Mouse (Mus musculus): ENCODE measurements around the gene Wdr73. TPM values are rescaled to one million over a fixed set of nuclear protein-coding genes. Genes with fewer than 3 reads are reported as not detected.

Gene Wdr73
- polyA plus RNA-seq, 1 experiment = 13.1 TPM

DNA sequence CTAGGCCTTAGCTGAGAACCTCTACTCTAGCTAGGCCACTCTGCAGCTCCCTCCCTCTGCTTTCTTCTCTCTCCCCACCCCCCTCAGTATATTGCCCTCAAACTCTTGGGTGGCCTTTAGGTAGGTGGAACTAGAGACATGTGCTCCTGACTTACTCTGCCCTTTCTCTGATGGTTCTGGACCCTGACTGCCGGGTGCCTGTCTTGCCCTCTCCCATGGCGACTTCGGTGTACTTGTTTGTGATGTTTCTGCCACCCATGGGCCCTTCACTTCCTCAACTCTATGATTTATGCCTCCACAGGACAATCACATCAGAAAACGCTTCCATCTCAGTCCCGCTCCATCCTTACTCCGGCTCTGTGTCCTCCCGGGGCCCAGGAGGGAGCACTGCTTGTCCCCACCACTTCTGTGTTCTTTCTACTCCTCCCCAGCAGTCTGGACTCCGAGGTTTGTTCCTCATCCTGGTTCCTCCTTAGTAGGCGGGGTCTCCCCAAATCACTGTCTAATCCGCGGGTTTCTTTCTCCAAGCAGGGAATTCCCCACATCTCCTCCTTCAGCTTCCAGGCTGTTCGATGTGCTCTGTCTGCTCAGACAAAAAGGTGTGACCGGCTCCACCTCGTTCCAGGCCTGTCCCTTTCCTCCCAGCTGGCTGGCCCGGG is 55.3 kb downstream of the Wdr73 start:
- Histone ChIP-seq H3K4me1 (peaks cover 9% of the 10 kb centered on the region; the same call in 1 of the 2 replicates), H3K27me3 (replicated peaks) (peaks cover 17% of the 10 kb centered on the region), H3K9me3 (peaks cover 4% of the 10 kb centered on the region; the same call in 1 of the 2 replicates), H3K4me3 (replicated peaks) (no peak overlapping the region), H3K36me3 (replicated peaks; ENCODE audit: low read length) (no peaks in the 10 kb centered on the region)
- TF ChIP-seq FLI1 (IDR thresholded peaks at IDR 0.05; ENCODE audit: low read length) (no peak), GATA1 (IDR thresholded peaks at IDR 0.05; ENCODE audit: borderline replicate concordance, low read length) (no peak)

DNA sequence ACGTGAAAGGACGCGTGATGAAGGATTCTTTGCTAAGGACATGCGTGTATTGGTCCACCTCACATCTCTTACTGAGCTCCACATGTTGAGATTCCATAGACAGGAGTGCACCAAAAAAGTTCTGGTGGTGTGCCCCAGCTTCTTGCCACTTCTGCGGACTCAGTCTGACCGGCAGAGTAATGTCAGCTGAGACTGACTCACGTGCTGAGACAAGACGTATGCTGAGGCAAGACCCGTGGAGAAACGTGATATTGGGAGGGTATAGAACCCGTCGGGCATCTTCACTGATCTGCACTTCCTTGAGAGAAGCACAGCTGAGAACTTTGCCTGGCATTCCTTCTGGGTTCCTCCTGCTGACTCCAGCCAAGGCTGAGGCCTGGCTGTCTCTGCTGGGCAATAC is 56.4 kb downstream of the Wdr73 start:
- TF ChIP-seq FLI1 (IDR thresholded peaks at IDR 0.05; ENCODE audit: low read length) (no peak), GATA1 (IDR thresholded peaks at IDR 0.05; ENCODE audit: borderline replicate concordance, low read length) (no peak)
- Histone ChIP-seq H3K36me3 (replicated peaks; ENCODE audit: low read length) (no peaks in the 10 kb centered on the region), H3K9me3 (peaks cover 4% of the 10 kb centered on the region; the same call in 1 of the 2 replicates), H3K4me1 (peaks cover 6% of the 10 kb centered on the region; the same call in 1 of the 2 replicates), H3K27me3 (replicated peaks) (peaks cover 17% of the 10 kb centered on the region), H3K4me3 (replicated peaks) (no peak overlapping the region)

DNA sequence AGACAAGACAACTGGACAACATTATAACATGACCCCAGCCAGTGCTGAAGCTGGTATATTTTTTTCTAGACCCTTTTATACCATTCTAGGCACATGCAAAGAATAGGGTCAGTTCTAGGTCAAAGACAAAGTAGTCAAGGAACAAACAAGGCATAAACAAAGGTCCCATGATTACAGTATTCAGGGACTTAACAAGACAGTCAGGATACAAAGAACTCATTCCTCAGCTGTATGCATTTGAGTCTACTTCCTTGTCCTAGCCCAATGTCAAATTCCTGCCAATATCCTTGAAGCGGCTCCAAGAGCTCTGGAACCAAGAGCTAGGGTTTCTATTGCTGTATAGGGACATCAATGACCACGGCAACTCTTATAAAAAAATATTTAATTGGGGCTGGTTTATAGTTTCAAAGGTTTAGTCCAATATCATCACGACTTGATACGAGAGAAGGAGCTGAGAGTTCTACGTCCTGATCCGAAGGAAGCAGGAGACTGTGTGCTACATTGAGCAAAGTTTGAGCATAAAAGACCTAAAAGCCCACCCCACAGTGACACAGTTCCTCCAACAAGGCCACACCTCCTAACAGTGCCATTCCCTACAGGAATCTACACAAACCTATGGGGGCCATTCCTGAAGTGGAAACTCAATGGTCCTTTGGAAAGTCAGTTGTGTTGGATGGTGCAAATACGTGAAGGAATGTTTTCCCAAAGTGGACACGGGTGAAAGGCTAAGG is 57.0 kb downstream of the Wdr73 start:
- H3K9me3 ChIP-seq = peaks cover 4% of the 10 kb centered on the region; the same call in 1 of the 2 replicates
- TF ChIP-seq FLI1 (IDR thresholded peaks at IDR 0.05; ENCODE audit: low read length) (no peak), GATA1 (IDR thresholded peaks at IDR 0.05; ENCODE audit: borderline replicate concordance, low read length) (no peak)
- H3K27me3 ChIP-seq (replicated peaks) = peaks cover 17% of the 10 kb centered on the region
- no peaks in the 10 kb centered on the region for H3K4me1 ChIP-seq
- no peak overlapping the region for H3K4me3 ChIP-seq (replicated peaks)
- no peaks in the 10 kb centered on the region for H3K36me3 ChIP-seq (replicated peaks; ENCODE audit: low read length)

DNA sequence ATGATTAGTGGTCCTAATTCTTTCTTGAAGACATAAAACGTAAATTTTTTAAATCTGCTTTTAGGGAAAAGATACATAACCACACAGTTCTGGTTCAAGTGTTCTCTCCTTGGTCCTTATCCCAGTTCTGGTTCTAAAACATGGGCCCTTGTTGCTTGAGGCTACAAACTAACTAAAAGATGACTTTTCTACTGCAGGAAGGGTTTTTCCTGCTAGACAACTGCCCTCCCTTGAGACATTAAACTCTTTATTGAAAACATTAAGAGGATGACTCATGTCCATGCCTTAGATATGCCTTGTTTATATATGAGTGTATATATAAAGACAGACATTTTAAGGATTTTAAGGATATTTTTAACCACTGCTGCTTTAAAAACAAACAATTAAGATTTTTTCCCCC is 57.9 kb downstream of the Wdr73 start:
- Histone ChIP-seq H3K36me3 (replicated peaks; ENCODE audit: low read length) (no peaks in the 10 kb centered on the region), H3K27me3 (replicated peaks) (peaks cover 15% of the 10 kb centered on the region), H3K4me3 (replicated peaks) (no peak overlapping the region), H3K4me1 (peaks cover 3% of the 10 kb centered on the region), H3K9me3 (peaks cover 4% of the 10 kb centered on the region; the same call in 1 of the 2 replicates)
- TF ChIP-seq GATA1 (IDR thresholded peaks at IDR 0.05; ENCODE audit: borderline replicate concordance, low read length) (no peak), FLI1 (IDR thresholded peaks at IDR 0.05; ENCODE audit: low read length) (no peak)

DNA sequence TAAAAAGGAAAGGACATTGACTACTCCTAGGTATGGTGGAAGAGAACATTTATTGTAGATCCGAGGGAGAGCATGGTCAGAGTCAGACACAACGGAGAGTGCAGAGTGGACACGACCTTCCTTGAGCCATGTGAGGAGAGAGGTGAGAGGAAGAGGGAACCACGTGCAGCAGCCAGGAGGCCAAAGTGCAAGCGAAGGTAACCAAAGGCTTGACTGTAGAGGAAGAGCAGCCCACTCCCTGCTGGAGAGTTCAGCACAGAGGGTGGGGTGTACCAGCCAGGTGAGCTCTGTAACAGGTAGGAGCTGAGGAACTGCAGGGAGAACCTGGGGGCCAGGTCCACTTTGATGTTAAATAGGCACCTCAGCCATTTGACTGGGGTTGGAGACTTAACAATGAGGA is 58.9 kb downstream of the Wdr73 start:
- Histone ChIP-seq H3K9me3 (peaks cover 4% of the 10 kb centered on the region; the same call in 1 of the 2 replicates), H3K4me3 (replicated peaks) (no peak overlapping the region), H3K27me3 (replicated peaks) (peaks cover 12% of the 10 kb centered on the region), H3K4me1 (peaks cover 9% of the 10 kb centered on the region), H3K36me3 (replicated peaks; ENCODE audit: low read length) (no peaks in the 10 kb centered on the region)
- TF ChIP-seq GATA1 (IDR thresholded peaks at IDR 0.05; ENCODE audit: borderline replicate concordance, low read length) (no peak), FLI1 (IDR thresholded peaks at IDR 0.05; ENCODE audit: low read length) (no peak)

DNA sequence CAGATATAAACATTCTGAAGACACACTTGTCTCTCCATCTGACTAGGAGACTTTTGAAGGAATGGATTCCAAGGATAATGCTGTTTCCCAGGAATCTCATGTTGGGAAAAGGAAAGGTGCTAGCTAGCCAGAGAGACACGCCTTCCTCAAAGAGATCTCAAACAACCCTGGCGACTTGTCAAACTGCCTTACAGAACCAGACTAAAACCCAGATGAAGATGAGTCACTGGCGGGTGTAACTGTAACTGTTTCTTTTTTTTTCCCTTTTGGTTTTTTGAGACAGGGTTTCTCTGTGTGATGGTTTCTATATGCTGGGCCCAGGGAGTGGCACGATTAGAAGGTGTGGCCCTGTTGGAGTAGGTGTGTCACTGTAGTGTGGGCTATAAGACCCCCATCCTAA is 60.1 kb downstream of the Wdr73 start:
- H3K36me3 ChIP-seq (replicated peaks; ENCODE audit: low read length) = no peaks in the 10 kb centered on the region
- no peak for TF ChIP-seq FLI1 (IDR thresholded peaks at IDR 0.05; ENCODE audit: low read length)
- peaks cover 6% of the 10 kb centered on the region for H3K27me3 ChIP-seq (replicated peaks)
- H3K4me1 ChIP-seq = peaks cover 10% of the 10 kb centered on the region
- H3K9me3 ChIP-seq = peaks cover 4% of the 10 kb centered on the region; the same call in 1 of the 2 replicates
- no peak overlapping the region for H3K4me3 ChIP-seq (replicated peaks)

Other genes starting within 250 kb of the Wdr73 start
- gene Crtc3, start 212.4 kb downstream of the Wdr73 start, polyA plus RNA-seq (2012; ENCODE audit: insufficient read depth, low replicate concordance) = 9.4 and 13.7 TPM in 2 replicates
- gene Iqgap1, start 75.3 kb downstream of the Wdr73 start, polyA plus RNA-seq (2012; ENCODE audit: insufficient read depth, low replicate concordance) = 2.0 and 2.2 TPM in 2 replicates
- gene Zscan2, start 40.3 kb downstream of the Wdr73 start, polyA plus RNA-seq (2012; ENCODE audit: insufficient read depth, low replicate concordance) = 3.6 and 5.8 TPM in 2 replicates
- gene Nmb, start 3.8 kb upstream of the Wdr73 start, polyA plus RNA-seq (2012; ENCODE audit: insufficient read depth, low replicate concordance) = 7.8 TPM in 1 of 2 replicates, not detected in the other
- 2.2 and 6.9 TPM in 2 replicates for gene Sec11a, start 46.5 kb upstream of the Wdr73 start, polyA plus RNA-seq (2012; ENCODE audit: insufficient read depth, low replicate concordance)
- 22.2 and 27.5 TPM in 2 replicates for gene Zfp592, start 92.4 kb upstream of the Wdr73 start, polyA plus RNA-seq (2012; ENCODE audit: insufficient read depth, low replicate concordance)
- 0.65 and 1.6 TPM in 2 replicates for gene Alpk3, start 156.3 kb upstream of the Wdr73 start, polyA plus RNA-seq (2012; ENCODE audit: insufficient read depth, low replicate concordance)
- gene Slc28a1, start 213.5 kb upstream of the Wdr73 start, polyA plus RNA-seq (2012; ENCODE audit: insufficient read depth, low replicate concordance) = not detected in 2 replicates